Mouse (Mus musculus) telencephalon, adult 2 months (tissue): Measurements from ENCODE around the gene AI661453.

Source experiments
- DNase-seq: peaks from one replicate; pipeline ENCODE4 v3.0.0-alpha.2; 2011; ENCODE audit warnings: low read depth, low spot score

Gene AI661453

DNA sequence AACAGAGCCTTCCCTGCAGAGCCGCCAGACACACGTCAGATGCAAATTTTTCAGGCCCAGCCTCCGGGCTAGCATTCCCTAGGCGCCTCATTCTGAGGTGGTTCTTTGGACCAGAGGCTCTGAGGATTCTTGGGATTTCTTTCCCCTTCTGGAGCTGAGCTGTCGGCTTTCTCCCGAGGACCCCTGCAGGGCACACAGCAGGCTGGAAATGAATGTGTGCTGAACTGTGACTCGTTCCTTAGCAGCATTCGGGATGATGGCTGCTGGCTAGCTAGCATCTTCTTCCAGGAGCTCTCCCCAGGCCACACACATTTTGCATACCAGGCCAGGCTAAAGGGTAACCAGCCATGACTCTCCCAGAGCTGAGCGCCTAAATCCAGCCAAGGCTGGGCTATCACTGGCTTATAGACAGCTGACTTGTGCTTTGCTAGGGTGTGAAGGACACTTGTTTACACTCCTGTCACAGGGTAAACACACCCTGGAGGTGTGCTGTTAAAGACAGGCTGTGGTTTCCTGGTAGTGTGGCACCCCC is 4.0 kb downstream of the AI661453 start:
- DNase-seq: no peak

DNA sequence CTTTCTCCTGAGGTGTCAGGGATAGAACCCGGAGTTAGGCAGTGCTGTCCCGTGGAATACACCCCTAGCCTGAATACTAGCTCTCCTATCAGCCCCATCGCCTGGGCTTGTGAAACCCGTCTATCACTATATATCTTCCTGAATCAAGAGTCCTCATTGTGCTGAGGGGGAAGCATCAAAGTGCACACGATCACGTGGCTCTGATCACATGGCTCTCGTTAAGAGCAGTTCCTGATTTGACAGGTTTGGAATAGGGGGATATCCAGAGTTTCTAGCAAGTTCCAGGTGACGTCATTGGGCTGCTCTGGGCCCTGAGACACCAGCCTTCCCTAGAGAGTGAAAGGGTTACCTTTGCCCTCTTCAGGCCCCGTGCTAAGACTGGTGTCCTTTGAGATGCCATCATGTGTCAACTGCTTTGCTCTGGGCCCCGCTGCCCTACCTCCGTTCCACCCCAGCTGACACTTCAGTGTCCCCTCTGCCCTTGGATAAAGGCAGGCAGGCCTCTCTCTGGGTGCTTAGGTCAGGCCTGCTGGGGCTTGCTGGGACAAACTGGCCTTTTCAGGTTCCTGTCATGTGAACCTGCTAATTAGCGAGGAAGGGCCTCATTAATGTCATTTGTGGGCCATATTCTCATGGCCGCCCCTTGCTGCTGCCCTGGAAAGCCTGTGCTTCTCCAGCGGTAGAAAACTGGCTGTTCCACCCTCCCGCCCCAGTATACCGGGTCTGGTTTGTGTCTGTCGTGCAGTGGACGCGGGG is 5.1 kb downstream of the AI661453 start:
- no peak for DNase-seq

DNA sequence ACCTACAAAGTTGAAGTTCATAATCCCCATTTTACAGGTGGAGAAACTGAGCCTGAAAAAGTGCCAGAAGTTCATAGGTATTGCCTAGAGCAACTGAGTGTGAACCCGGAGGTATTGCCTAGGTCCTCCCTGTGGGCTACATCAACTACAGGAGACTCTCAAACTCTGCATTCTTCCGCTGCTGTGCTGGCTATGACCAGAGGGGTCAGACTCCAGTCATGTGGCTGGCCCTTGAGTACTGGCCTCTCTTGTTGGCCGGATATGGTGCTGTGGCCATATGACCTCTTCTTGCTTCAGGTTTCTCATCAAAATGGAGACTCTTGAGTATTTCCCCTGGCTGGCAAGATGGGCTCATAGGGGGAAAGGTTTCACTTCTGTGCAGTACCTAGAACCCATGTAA is 5.9 kb downstream of the AI661453 start:
- no peak for DNase-seq

GRCm38 (mm10) chr17:47444113-47444512 is 7.7 kb downstream of the AI661453 start:
- DNase-seq: no peak

DNA sequence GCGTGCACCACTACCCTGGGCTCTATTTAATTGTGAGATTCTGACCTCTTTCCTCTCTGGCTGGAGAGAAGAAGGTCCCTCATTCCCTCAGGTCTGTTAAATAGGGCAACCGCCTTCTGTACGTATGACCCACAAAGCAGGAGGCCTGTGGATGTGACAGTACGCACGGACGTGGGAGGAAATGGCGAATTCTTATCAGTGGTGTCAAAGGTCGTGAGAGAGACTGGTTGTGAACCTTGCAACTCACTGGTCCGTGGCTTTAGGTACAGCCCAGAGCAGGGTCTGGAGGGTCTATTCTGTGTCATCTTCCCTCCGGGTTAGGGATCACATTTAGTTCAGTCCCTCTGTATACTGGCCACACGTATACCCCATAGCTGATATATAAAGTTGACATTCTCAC is 9.1 kb downstream of the AI661453 start:
- DNase-seq: no peak

DNA sequence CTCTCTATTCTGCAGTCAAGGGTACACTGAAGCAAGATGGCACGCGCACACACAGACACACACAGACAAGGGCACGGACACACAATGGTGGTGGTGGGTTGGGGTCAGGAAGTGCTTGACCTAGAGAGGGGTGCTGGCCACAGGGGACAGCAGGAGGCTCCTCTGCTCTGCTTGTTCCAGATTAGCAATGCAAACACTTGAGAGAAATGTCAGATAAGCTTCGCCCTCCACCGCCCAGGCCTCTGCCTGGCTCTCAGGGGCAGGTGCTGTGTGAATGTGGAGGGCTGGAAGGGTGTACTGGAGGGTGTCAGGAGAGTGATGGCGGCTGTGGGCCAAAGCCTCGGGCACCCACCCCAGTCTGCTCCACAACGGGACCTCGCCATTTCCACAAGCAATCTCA is 9.6 kb downstream of the AI661453 start:
- no peak for DNase-seq

GRCm38 (mm10) chr17:47446561-47446960 is 10.1 kb downstream of the AI661453 start:
- DNase-seq: no peak

DNA sequence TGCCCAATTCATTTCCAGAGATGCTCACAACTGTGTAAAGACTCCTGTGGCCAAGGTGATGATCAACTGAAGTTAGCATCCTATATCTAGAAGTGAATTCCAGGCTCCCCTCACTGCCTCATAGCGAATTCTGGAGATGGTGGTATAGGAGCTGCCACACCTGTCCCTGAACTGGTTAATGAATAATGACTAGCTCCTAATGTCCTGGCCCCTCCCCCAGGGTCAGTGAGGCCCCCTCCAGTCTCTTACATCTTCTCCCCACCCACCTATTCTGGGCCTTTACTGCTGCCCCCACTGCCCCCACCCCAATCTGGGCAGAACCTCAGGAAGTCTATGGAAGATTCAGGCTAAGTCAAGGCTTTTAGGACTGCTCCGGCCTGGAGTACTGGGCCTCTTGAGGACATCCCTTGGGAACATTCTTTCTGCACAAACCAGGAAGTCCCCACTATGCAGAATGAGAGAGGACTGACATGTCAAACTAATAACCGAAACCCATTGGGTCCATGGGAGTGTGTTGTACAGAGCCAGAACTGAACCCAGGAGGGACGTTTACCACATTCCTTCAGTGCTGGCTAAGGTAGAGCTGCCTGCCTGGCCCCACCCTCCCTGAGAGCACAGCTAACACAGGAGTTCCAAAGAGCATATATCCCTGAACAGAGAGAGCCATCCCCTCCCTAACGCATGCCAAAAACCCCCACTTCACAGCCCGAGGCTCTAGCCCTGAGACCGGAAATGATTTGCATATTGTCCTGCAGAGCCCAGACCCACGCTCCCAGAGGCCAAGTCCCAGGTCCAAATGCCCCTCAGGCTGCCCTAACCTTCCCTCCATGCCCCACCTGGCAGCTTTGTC is 12.3 kb downstream of the AI661453 start:
- no peak for DNase-seq

GRCm38 (mm10) chr17:47449432-47449831 is 13.0 kb downstream of the AI661453 start:
- no peak for DNase-seq

GRCm38 (mm10) chr17:47450239-47450638 is 13.8 kb downstream of the AI661453 start:
- no peak for DNase-seq

DNA sequence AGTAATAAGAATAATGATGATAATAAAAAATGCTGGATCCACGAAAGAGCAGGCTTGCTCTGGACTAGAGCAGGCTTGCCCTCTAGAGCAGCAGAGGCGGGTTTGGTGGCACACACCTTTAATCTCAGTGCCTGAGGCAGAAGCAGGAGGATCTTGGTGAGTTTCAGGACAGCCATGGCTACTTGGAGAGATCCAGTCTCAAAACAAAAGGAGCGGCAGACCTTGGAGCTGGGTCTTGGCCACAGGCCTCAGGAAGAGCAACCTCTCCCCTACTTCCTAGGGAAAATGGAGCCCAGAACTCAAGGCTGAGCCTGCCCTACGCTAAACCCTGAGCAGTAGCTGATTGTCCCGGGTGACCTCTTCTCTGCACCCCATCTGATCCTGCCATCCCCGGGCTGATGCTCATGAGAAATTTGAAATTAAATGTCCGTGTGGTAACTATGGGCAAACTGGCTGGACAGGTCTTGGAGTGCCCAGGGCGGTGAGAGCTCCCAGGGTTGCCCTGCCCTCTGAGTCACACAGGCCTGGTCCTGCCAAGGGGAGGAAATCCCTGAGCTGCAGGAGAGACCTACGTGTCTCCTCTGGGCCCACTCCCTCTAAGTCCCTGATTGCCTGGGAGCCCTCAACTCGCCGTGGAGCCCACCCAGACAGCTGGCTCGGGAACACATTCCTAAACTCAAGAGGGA is 14.6 kb downstream of the AI661453 start:
- DNase-seq: no peak

DNA sequence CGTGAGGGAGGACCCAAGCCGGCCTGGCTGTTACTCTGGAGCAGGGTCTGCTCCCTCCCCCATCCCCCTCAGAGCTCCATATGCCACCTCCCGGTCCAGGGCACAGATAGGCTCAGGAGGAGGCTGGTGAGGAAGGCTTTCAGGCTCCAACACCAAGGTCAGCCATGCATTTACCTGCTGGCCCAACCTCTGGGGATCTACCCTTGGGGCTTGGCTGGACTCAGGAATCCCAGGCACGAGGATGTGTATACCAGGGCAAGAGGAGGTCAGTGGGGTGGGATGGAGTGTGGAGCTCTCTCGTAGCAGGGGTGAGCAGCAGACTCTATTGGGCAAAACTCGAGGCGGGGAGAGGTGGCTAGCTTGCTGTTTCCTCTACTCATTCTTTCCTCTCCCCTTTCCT is 16.5 kb downstream of the AI661453 start:
- DNase-seq: no peak

DNA sequence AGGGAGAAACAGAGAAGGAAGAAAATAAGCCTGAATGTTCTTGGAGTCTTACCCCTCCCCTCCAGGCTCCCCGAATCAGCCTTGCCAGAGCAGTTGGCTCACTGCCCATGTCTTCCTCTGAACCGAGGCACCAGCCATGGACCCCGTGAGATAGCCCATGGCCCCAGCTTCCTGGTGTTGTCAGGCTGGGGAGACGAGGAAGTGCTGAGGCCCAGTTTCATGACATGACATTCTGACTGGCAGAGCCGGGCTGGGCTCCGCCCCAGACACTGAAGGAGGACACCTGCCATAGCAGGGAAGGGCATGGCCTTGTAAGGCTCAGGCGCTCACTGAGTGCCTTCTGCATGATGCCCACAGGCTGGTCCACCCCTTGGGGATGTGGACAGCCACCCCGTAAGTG is 18.3 kb downstream of the AI661453 start:
- DNase-seq: no peak

DNA sequence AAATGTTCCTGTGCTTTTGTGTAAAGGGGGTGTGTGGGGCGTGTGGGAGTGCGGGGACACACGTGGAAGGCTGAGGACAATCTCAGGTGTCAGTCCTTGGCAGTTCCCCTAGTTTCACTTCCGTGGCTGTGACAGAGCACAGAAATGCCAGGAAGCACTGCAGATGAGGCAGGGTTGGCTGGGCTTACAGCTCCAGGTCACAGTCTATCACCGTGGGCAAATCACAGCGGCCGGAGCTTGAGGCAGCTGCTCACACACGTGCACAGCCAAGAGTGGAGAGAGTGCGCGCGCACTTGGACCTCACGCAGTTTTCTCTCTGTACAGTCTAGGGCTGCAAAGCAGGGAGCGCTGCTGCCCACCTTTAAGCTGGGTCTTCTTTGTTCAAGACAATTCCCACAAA is 21.9 kb downstream of the AI661453 start:
- DNase-seq: no peak

DNA sequence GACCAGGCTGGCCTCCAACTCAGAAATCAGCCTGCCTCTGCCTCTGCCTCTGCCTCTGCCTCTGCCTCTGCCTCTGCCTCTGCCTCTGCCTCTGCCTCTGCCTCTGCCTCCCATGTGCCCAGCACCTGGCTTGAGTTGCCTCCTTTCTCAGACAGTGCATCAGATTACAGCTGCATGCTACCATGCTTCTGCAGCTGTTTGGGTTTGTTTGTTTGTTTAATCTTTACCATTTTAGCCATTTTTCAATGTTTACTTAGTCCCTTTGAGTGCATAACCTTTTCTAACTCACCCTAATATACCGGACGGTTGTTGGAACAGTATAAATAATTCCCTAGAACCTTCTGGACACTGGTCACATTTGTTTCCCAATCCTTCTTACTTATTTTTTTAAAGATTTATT is 22.5 kb downstream of the AI661453 start:
- no peak for DNase-seq

DNA sequence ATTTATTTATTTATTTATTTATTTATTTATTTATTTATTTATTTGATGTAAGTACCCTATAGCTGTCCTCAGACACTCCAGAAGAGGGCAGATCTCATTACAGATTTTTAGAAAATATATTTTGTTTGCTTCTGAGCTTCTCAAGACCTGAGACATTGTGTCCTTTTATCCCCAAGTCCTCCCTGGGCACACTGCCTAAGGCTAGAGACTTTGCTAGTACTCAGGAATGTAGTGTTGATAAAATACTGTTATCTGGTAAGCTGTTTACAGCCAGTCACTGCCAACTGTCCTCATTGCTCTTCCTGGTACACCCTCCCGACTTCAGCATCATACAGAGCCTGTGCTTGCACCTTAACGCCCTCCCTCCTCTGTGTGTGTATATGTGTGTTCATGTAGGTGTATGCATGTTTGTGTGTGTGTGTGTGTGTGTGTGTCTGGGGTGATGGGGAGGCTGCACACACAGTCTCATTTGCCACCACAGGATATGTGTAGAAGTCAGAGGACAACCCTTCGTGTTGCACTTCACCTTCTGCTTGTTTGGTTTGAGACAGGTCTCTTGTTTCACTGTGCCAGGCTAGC is 23.0 kb downstream of the AI661453 start:
- DNase-seq: no peak

DNA sequence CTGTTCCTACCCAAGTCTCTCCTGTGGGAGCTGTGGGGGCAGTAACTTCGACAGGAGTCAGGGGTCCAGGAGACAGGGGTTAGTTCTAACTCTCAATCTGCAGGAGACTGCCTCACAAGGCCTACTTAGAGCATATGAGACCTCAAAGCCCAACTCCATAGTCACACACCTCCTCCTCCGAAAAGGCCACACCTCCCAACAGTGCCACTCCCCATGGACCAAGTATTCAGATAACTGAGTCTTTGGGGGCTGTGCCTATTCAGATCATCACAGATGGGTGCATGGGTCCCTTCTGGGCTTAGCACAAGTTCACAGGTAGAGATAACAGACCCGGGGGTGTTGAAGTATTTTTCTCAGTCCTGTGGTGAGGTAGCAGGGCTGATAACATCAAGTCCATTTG is 25.3 kb downstream of the AI661453 start:
- no peak for DNase-seq

- DNase-seq: no peak
Observed at GRCm38 (mm10) chr17:47462209-47462608, 25.8 kb downstream of the AI661453 start.

DNA sequence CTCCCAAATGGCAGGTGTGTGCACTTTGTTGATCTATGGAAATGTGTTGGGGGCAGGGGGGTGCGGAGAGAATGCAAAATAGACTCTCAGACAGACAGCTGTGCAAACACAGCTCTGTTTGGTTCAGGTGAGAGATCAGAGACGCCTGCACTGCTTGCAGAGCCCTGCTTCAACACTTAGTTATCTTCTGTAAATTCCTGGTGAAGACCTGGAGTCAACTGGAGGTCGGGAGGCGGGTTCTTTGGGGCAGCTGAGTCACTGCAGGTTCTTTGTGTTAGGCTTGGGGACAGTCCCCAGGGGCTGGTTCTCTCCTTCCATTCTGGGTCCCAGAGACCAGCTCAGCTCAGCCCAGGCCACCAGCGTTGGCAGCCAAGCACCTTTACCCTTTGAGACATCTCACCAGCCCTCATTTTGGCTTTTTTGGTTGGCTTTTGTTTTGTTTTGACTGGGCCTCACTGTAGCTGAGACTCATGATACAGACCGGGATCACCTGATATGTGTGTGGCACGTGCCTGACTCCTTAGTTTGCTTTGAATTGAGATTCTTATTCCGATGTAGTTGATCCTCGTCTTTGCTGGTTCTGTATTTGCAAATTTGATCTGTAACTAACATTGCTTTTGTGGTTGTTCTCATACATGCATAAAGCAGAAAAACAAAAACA is 26.4 kb downstream of the AI661453 start:
- DNase-seq: no peak

DNA sequence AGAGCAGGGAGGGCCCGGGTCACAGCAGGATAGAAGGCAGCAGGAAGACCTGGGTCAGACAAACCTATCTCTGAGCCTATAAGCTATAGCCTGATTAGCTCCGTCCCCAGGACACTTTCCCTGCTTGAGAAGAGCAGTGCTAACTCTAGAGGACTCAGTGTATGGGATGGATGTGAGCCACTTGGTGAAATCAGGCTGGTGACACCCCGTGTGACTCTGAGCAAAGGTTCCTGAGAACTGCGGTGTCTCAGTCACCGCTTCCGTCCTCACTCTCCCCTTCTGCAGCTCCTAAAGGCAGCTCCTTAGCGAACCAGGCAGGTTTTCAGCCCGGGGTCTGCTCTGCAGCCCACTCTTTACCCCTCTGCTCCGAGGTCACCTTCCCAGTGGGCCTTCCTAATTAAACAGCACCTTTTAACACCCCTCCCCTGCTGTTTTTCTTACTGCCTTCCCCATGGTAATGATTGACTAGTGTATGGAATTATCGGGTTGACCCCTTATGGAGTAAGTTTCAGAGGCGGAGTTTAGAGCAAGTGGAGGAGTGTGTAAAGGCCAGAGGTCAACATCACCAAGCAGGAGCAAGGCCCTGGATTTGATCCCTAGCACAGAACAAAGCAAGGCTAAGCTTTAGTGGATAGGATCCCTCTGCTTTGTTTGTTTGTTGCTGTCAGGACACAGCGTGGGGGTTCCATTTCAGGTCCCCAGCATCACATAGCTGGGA is 28.0 kb downstream of the AI661453 start:
- DNase-seq: no peak

- no peak for DNase-seq
Observed at GRCm38 (mm10) chr17:47465016-47465415, 28.6 kb downstream of the AI661453 start.
